Mouse (Mus musculus): ENCODE results near the gene Gmeb1. TPM values are rescaled to one million over a fixed set of nuclear protein-coding genes. Genes with fewer than 3 reads are reported as not detected.
"Not testable (repeated sequence)": the region's sequence is repeated elsewhere in the genome, so short reads cannot be mapped to it uniquely, and the experiment has no call there.

Gene Gmeb1
- total RNA-seq, 1 experiment from 2014 or later = 20.7 TPM

- ATAC-seq (replicated peaks; ENCODE audit: insufficient number of reproducible peaks, low FRiP score, low TSS enrichment, poor library complexity, severe bottlenecking) = not testable (repeated sequence)
These were observed 27.4 kb upstream of the Gmeb1 start for GRCm38 (mm10) chr4:132288840-132289239.

- no peak for ATAC-seq (replicated peaks; ENCODE audit: insufficient number of reproducible peaks, low FRiP score, low TSS enrichment, poor library complexity, severe bottlenecking)
These were observed 14.5 kb upstream of the Gmeb1 start for GRCm38 (mm10) chr4:132275949-132276348.

- peak; percentile 74 for ATAC-seq (replicated peaks; ENCODE audit: insufficient number of reproducible peaks, low FRiP score, low TSS enrichment, poor library complexity, severe bottlenecking)
These were observed 12.9 kb upstream of the Gmeb1 start, which contains the start of gene Taf12 for GRCm38 (mm10) chr4:132274156-132274862. Gene Taf12, plus strand, starts transcription at chr4:132274375.

- ATAC-seq (replicated peaks; ENCODE audit: insufficient number of reproducible peaks, low FRiP score, low TSS enrichment, poor library complexity, severe bottlenecking) = no peak
These were observed 11.8 kb upstream of the Gmeb1 start for GRCm38 (mm10) chr4:132273166-132273565.

GRCm38 (mm10) chr4:132269740-132270560 lies 8.5 kb upstream of the Gmeb1 start:
- peak; percentile 81 for ATAC-seq (replicated peaks; ENCODE audit: insufficient number of reproducible peaks, low FRiP score, low TSS enrichment, poor library complexity, severe bottlenecking)

GRCm38 (mm10) chr4:132268871-132269739 lies 7.7 kb upstream of the Gmeb1 start:
- no peak for ATAC-seq (replicated peaks; ENCODE audit: insufficient number of reproducible peaks, low FRiP score, low TSS enrichment, poor library complexity, severe bottlenecking)

GRCm38 (mm10) chr4:132266835-132267349 lies 5.5 kb upstream of the Gmeb1 start:
- ATAC-seq (replicated peaks; ENCODE audit: insufficient number of reproducible peaks, low FRiP score, low TSS enrichment, poor library complexity, severe bottlenecking) = no peak

- no peak for ATAC-seq (replicated peaks; ENCODE audit: insufficient number of reproducible peaks, low FRiP score, low TSS enrichment, poor library complexity, severe bottlenecking)
These were observed 1.9 kb upstream of the Gmeb1 start for GRCm38 (mm10) chr4:132263313-132263712.

- no peak for ATAC-seq (replicated peaks; ENCODE audit: insufficient number of reproducible peaks, low FRiP score, low TSS enrichment, poor library complexity, severe bottlenecking)
These were observed 885 bp upstream of the Gmeb1 start for GRCm38 (mm10) chr4:132262358-132262616.

GRCm38 (mm10) chr4:132260404-132261379 lies 710 bp downstream of the Gmeb1 start:
- ATAC-seq (replicated peaks; ENCODE audit: insufficient number of reproducible peaks, low FRiP score, low TSS enrichment, poor library complexity, severe bottlenecking) = peak; percentile 23; the same call in 1 of the 2 replicates

- no peak for ATAC-seq (replicated peaks; ENCODE audit: insufficient number of reproducible peaks, low FRiP score, low TSS enrichment, poor library complexity, severe bottlenecking)
These were observed 2.2 kb downstream of the Gmeb1 start for GRCm38 (mm10) chr4:132259248-132259647.

GRCm38 (mm10) chr4:132256384-132256783 lies 5.0 kb downstream of the Gmeb1 start:
- no peak for ATAC-seq (replicated peaks; ENCODE audit: insufficient number of reproducible peaks, low FRiP score, low TSS enrichment, poor library complexity, severe bottlenecking)

- ATAC-seq (replicated peaks; ENCODE audit: insufficient number of reproducible peaks, low FRiP score, low TSS enrichment, poor library complexity, severe bottlenecking) = no peak
These were observed 6.4 kb downstream of the Gmeb1 start for GRCm38 (mm10) chr4:132254986-132255385.

- no peak for ATAC-seq (replicated peaks; ENCODE audit: insufficient number of reproducible peaks, low FRiP score, low TSS enrichment, poor library complexity, severe bottlenecking)
These were observed 7.8 kb downstream of the Gmeb1 start for GRCm38 (mm10) chr4:132253622-132254021.

- no peak for ATAC-seq (replicated peaks; ENCODE audit: insufficient number of reproducible peaks, low FRiP score, low TSS enrichment, poor library complexity, severe bottlenecking)
These were observed 8.3 kb downstream of the Gmeb1 start for GRCm38 (mm10) chr4:132253128-132253527.

GRCm38 (mm10) chr4:132251596-132251995 lies 9.8 kb downstream of the Gmeb1 start:
- no peak for ATAC-seq (replicated peaks; ENCODE audit: insufficient number of reproducible peaks, low FRiP score, low TSS enrichment, poor library complexity, severe bottlenecking)

GRCm38 (mm10) chr4:132247451-132247997 lies 13.9 kb downstream of the Gmeb1 start:
- peak; percentile 94 for ATAC-seq (replicated peaks; ENCODE audit: insufficient number of reproducible peaks, low FRiP score, low TSS enrichment, poor library complexity, severe bottlenecking)

- ATAC-seq (replicated peaks; ENCODE audit: insufficient number of reproducible peaks, low FRiP score, low TSS enrichment, poor library complexity, severe bottlenecking) = no peak
These were observed 15.8 kb downstream of the Gmeb1 start for GRCm38 (mm10) chr4:132245643-132246042.
